Mouse (Mus musculus): ENCODE measurements around the gene Gemin5. TPM values are rescaled to one million over a fixed set of nuclear protein-coding genes. Genes with fewer than 3 reads are reported as not detected.
"Not testable (repeated sequence)": the region's sequence is repeated elsewhere in the genome, so short reads cannot be mapped to it uniquely, and the experiment has no call there.

The Gemin5 gene
- total and polyA plus RNA-seq, 3 experiments, result 66.7 to 89.6 (median 88.6) TPM

- H3K4me2 ChIP-seq (ENCODE audit: insufficient read depth, low read depth, poor library complexity, severe bottlenecking), result peak overlapping the region; percentile 93
- H3K4me3 ChIP-seq (replicated peaks in 1 of 3; ENCODE audit: low read depth in 2 of 3, low read length in 2 of 3, poor library complexity in 1 of 3), result peak overlapping the region; percentile 51 to 69 (median 56)
- H3K27me3 ChIP-seq (replicated peaks); H3K9me3 ChIP-seq (replicated peaks; ENCODE audit: low read length); in situ Hi-C loops (cut with MboI; ENCODE audit: low pct_ligation_motif_present, low pct_unique_long_range_greater_than_20kb, low sequenced_read_pairs); H3K79me2 ChIP-seq (replicated peaks; ENCODE audit: control insufficient read depth, extremely low read depth, insufficient read depth, poor library complexity, severe bottlenecking); dilution Hi-C loops (cut with MboI; ENCODE audit: extremely low pct_ligation_motif_present, extremely low pct_unique_long_range_greater_than_20kb, low sequenced_read_pairs); DNase-seq (ENCODE audit: extremely low read depth): not testable (repeated sequence)
- 0 out of 2 replicates have a peak overlapping the region, but pooled peaks have one; percentile 37 for H3K27ac ChIP-seq (ENCODE audit: insufficient read depth, low read depth)
- peak overlapping the region; percentile 88 for H3K9ac ChIP-seq (ENCODE audit: insufficient read depth, low read depth)
- H3K4me1 ChIP-seq (ENCODE audit: control insufficient read depth in 1 of 2, insufficient read depth in 2 of 2), result peaks cover 27 to 66% of the 10 kb centered on the region in 2 experiments
- peak; percentile 35; the same call in 1 of the 2 replicates for TF ChIP-seq POLR2A (IDR thresholded peaks at IDR 0.05; ENCODE audit: low read depth, low read length)
- H3K36me3 ChIP-seq (replicated peaks in 1 of 2; ENCODE audit: control insufficient read depth in 1 of 2, insufficient read depth in 1 of 2, low read length in 1 of 2), result peaks cover 13 to 23% of the 10 kb centered on the region in 2 experiments
Observed at GRCm38 (mm10) chr11:58215049-58215430, 46.7 kb upstream of the Gemin5 start.

- dilution Hi-C loops (cut with MboI; ENCODE audit: extremely low pct_ligation_motif_present, extremely low pct_unique_long_range_greater_than_20kb, low sequenced_read_pairs), result no loop called here
- no peaks in the 10 kb centered on the region for H3K27me3 ChIP-seq (replicated peaks)
- peaks cover 30 to 70% of the 10 kb centered on the region in 2 experiments for H3K4me1 ChIP-seq (ENCODE audit: control insufficient read depth in 1 of 2, insufficient read depth in 2 of 2)
Observed at GRCm38 (mm10) chr11:58214391-58215048, 46.2 kb upstream of the Gemin5 start.

More at GRCm38 (mm10) chr11:58214391-58215048, 46.2 kb upstream of the Gemin5 start:
- TF ChIP-seq MAFK (IDR thresholded peaks at IDR 0.05; ENCODE audit: insufficient replicate concordance, low read length), result 0 out of 2 replicates have a peak, but pooled peaks have one; percentile 34
- TF ChIP-seq EP300 (IDR thresholded peaks at IDR 0.05; ENCODE audit: low read length), result peak; percentile 82
- TF ChIP-seq MAZ (IDR thresholded peaks at IDR 0.05; ENCODE audit: low read depth, low read length), result peak; percentile 62; the same call in 1 of the 2 replicates
- TF ChIP-seq CTCF (conservative IDR thresholded peaks at IDR 0.05 in 1 of 2, IDR thresholded peaks at IDR 0.05 in 1 of 2; ENCODE audit: low read depth in 2 of 2, low read length in 2 of 2), result no peak
- peak; percentile 86 for TF ChIP-seq TCF12 (IDR thresholded peaks at IDR 0.05; ENCODE audit: low read depth, low read length)
- TF ChIP-seq HCFC1 (IDR thresholded peaks at IDR 0.05; ENCODE audit: low read depth, low read length), result peak; percentile 55
- peak; percentile 82 for TF ChIP-seq POLR2A (IDR thresholded peaks at IDR 0.05; ENCODE audit: low read depth, low read length)
- no peak for TF ChIP-seq MAX (IDR thresholded peaks at IDR 0.05; ENCODE audit: low read length)
- TF ChIP-seq NELFE (IDR thresholded peaks at IDR 0.05; ENCODE audit: low read depth, low read length), result peak; percentile 73
- TF ChIP-seq SIN3A (IDR thresholded peaks at IDR 0.05; ENCODE audit: low read length), result peak; percentile 72; the same call in 1 of the 2 replicates
- no peak for TF ChIP-seq USF2 (conservative IDR thresholded peaks at IDR 0.05; ENCODE audit: low read depth, low read length)
- TF ChIP-seq BHLHE40 (IDR thresholded peaks at IDR 0.05; ENCODE audit: low read depth, low read length), result peak; percentile 57
- TF ChIP-seq MXI1 (IDR thresholded peaks at IDR 0.05; ENCODE audit: low read depth, low read length), result peak; percentile 56; the same call in 1 of the 2 replicates
- TF ChIP-seq CHD2 (IDR thresholded peaks at IDR 0.05; ENCODE audit: low read length), result 0 out of 2 replicates have a peak, but pooled peaks have one; percentile 33
- peak; percentile 82 for TF ChIP-seq ETS1 (conservative IDR thresholded peaks at IDR 0.05; ENCODE audit: low read depth, low read length)
- TF ChIP-seq ELF1 (IDR thresholded peaks at IDR 0.05; ENCODE audit: low read depth, low read length), result peak; percentile 72; the same call in 1 of the 2 replicates
- peak; percentile 78; the same call in 1 of the 2 replicates for TF ChIP-seq CHD1 (IDR thresholded peaks at IDR 0.05; ENCODE audit: low read depth, low read length)
- peak; percentile 61; the same call in 1 of the 2 replicates for TF ChIP-seq TBP (conservative IDR thresholded peaks at IDR 0.05; ENCODE audit: low read depth, low read length)
- TF ChIP-seq IRF4 (IDR thresholded peaks at IDR 0.05; ENCODE audit: low read depth, low read length), result peak; percentile 97
- 0 out of 2 replicates have a peak, but pooled peaks have one; percentile 44 for TF ChIP-seq POLR2AphosphoS2 (IDR thresholded peaks at IDR 0.05; ENCODE audit: low read depth, low read length)
- 0 out of 2 replicates have a peak, but pooled peaks have one; percentile 27 for TF ChIP-seq MYC (IDR thresholded peaks at IDR 0.05; ENCODE audit: low read depth, low read length)
- no peak for TF ChIP-seq RCOR1 (conservative IDR thresholded peaks at IDR 0.05; ENCODE audit: low read depth, low read length)
- TF ChIP-seq JUN (IDR thresholded peaks at IDR 0.05; ENCODE audit: insufficient read depth, low read depth, low read length), result no peak
- TF ChIP-seq MEF2A (IDR thresholded peaks at IDR 0.05; ENCODE audit: borderline replicate concordance, low read depth, low read length), result peak; percentile 65
- in situ Hi-C loops (cut with MboI; ENCODE audit: low pct_ligation_motif_present, low pct_unique_long_range_greater_than_20kb, low sequenced_read_pairs), result no loop called here
- no peaks in the 10 kb centered on the region for H3K9me3 ChIP-seq (replicated peaks; ENCODE audit: low read length)
- peak overlapping the region; percentile 60 to 69 (median 62) for H3K4me3 ChIP-seq (replicated peaks in 1 of 3; ENCODE audit: low read depth in 2 of 3, low read length in 2 of 3, poor library complexity in 1 of 3)
- peak overlapping the region; percentile 99 for H3K9ac ChIP-seq (ENCODE audit: insufficient read depth, low read depth)
- H3K79me2 ChIP-seq (replicated peaks; ENCODE audit: control insufficient read depth, extremely low read depth, insufficient read depth, poor library complexity, severe bottlenecking), result peaks cover 10% of the 10 kb centered on the region
- peaks cover 8 to 19% of the 10 kb centered on the region in 2 experiments for H3K36me3 ChIP-seq (replicated peaks in 1 of 2; ENCODE audit: control insufficient read depth in 1 of 2, insufficient read depth in 1 of 2, low read length in 1 of 2)
- DNase-seq (ENCODE audit: extremely low read depth), result peak; percentile 91
- H3K27ac ChIP-seq (ENCODE audit: insufficient read depth, low read depth), result peak overlapping the region; percentile 79
- H3K4me2 ChIP-seq (ENCODE audit: insufficient read depth, low read depth, poor library complexity, severe bottlenecking), result peak overlapping the region; percentile 80

Measured in CH12.LX (cell line).